Mouse (Mus musculus): ENCODE measurements at regions not wholly inside any gene's neighbourhood (a gene's known extent, or its start where the extent isn't known, plus 50 kb on each side); places are given as distances from the start of the nearest gene placed in this dataset.

GRCm38 (mm10) chr4:80691774-80692485 lies 142.0 kb upstream of the Tyrp1 start:
- no peak overlapping the region for H3K4me3 ChIP-seq (ENCODE audit: insufficient read depth, low read length)
- no peak for TF ChIP-seq CTCF (IDR thresholded peaks at IDR 0.05; ENCODE audit: low read depth, low read length)
- no peak for TF ChIP-seq POLR2A (IDR thresholded peaks at IDR 0.05; ENCODE audit: borderline replicate concordance, low read depth, low read length)
- H3K27ac ChIP-seq (ENCODE audit: insufficient read depth, low read depth, low read length): no peak overlapping the region
- H3K4me1 ChIP-seq (ENCODE audit: control insufficient read depth, insufficient read depth, low read length): no peaks in the 10 kb centered on the region

GRCm38 (mm10) chr4:80712698-80713097 lies 121.2 kb upstream of the Tyrp1 start:
- TF ChIP-seq CTCF (IDR thresholded peaks at IDR 0.05; ENCODE audit: low read depth, low read length): no peak
- TF ChIP-seq POLR2A (IDR thresholded peaks at IDR 0.05; ENCODE audit: borderline replicate concordance, low read depth, low read length): no peak
- Histone ChIP-seq H3K4me1 (ENCODE audit: control insufficient read depth, insufficient read depth, low read length) (peaks cover 19% of the 10 kb centered on the region), H3K27ac (ENCODE audit: insufficient read depth, low read depth, low read length) (peak overlapping the region; percentile 73), H3K4me3 (ENCODE audit: insufficient read depth, low read length) (no peak overlapping the region)

- H3K27ac ChIP-seq (ENCODE audit: insufficient read depth, low read depth, low read length): no peak overlapping the region
- H3K4me3 ChIP-seq (ENCODE audit: insufficient read depth, low read length): no peak overlapping the region
- H3K4me1 ChIP-seq (ENCODE audit: control insufficient read depth, insufficient read depth, low read length): no peaks in the 10 kb centered on the region
- TF ChIP-seq POLR2A (IDR thresholded peaks at IDR 0.05; ENCODE audit: borderline replicate concordance, low read depth, low read length): no peak
- no peak for TF ChIP-seq CTCF (IDR thresholded peaks at IDR 0.05; ENCODE audit: low read depth, low read length)
Observed at GRCm38 (mm10) chr4:80744975-80745734, 88.8 kb upstream of the Tyrp1 start.

- TF ChIP-seq CTCF (IDR thresholded peaks at IDR 0.05; ENCODE audit: low read depth, low read length) (no peak), POLR2A (IDR thresholded peaks at IDR 0.05; ENCODE audit: borderline replicate concordance, low read depth, low read length) (no peak)
- no peaks in the 10 kb centered on the region for H3K4me1 ChIP-seq (ENCODE audit: control insufficient read depth, insufficient read depth, low read length)
- H3K27ac ChIP-seq (ENCODE audit: insufficient read depth, low read depth, low read length): no peak overlapping the region
- no peak overlapping the region for H3K4me3 ChIP-seq (ENCODE audit: insufficient read depth, low read length)
Observed at GRCm38 (mm10) chr4:80752259-80752658, 81.7 kb upstream of the Tyrp1 start.

GRCm38 (mm10) chr4:80756114-80756513 lies 77.8 kb upstream of the Tyrp1 start:
- TF ChIP-seq CTCF (IDR thresholded peaks at IDR 0.05; ENCODE audit: low read depth, low read length): no peak
- no peak for TF ChIP-seq POLR2A (IDR thresholded peaks at IDR 0.05; ENCODE audit: borderline replicate concordance, low read depth, low read length)
- no peak overlapping the region for H3K27ac ChIP-seq (ENCODE audit: insufficient read depth, low read depth, low read length)
- H3K4me1 ChIP-seq (ENCODE audit: control insufficient read depth, insufficient read depth, low read length): no peaks in the 10 kb centered on the region
- no peak overlapping the region for H3K4me3 ChIP-seq (ENCODE audit: insufficient read depth, low read length)

- no peak overlapping the region for H3K27ac ChIP-seq (ENCODE audit: insufficient read depth, low read depth, low read length)
- no peak overlapping the region for H3K4me3 ChIP-seq (ENCODE audit: insufficient read depth, low read length)
- no peaks in the 10 kb centered on the region for H3K4me1 ChIP-seq (ENCODE audit: control insufficient read depth, insufficient read depth, low read length)
- no peak for TF ChIP-seq POLR2A (IDR thresholded peaks at IDR 0.05; ENCODE audit: borderline replicate concordance, low read depth, low read length)
Observed at GRCm38 (mm10) chr4:80764024-80764423, 69.9 kb upstream of the Tyrp1 start.

GRCm38 (mm10) chr4:80765781-80766180 lies 68.1 kb upstream of the Tyrp1 start:
- Histone ChIP-seq H3K4me1 (ENCODE audit: control insufficient read depth, insufficient read depth, low read length) (no peaks in the 10 kb centered on the region), H3K27ac (ENCODE audit: insufficient read depth, low read depth, low read length) (no peak overlapping the region), H3K4me3 (ENCODE audit: insufficient read depth, low read length) (no peak overlapping the region)
- TF ChIP-seq CTCF (IDR thresholded peaks at IDR 0.05; ENCODE audit: low read depth, low read length) (no peak), POLR2A (IDR thresholded peaks at IDR 0.05; ENCODE audit: borderline replicate concordance, low read depth, low read length) (no peak)

- TF ChIP-seq CTCF (IDR thresholded peaks at IDR 0.05; ENCODE audit: low read depth, low read length) (no peak), POLR2A (IDR thresholded peaks at IDR 0.05; ENCODE audit: borderline replicate concordance, low read depth, low read length) (no peak)
- H3K27ac ChIP-seq (ENCODE audit: insufficient read depth, low read depth, low read length): no peak overlapping the region
- no peaks in the 10 kb centered on the region for H3K4me1 ChIP-seq (ENCODE audit: control insufficient read depth, insufficient read depth, low read length)
Observed at GRCm38 (mm10) chr4:80767447-80767846, 66.5 kb upstream of the Tyrp1 start.

More at GRCm38 (mm10) chr4:80767447-80767846, 66.5 kb upstream of the Tyrp1 start:
- H3K4me3 ChIP-seq (ENCODE audit: insufficient read depth, low read length): no peak overlapping the region
